Mouse (Mus musculus) embryonic fibroblast, embryonic 13.5 days (primary cell): ENCODE results near the gene Rpl28. TPM values are rescaled to one million over a fixed set of nuclear protein-coding genes. Genes with fewer than 3 reads are reported as not detected.

ENCODE experiments used
- H3K27ac ChIP-seq: 2 replicates; pipeline ENCODE4 v1.5.1; 2012; ENCODE audit warnings: low read length, control low read depth, inconsistent platforms; ENCODE audit not compliant: insufficient read depth
- H3K4me1 ChIP-seq: 2 replicates; pipeline ENCODE4 v1.6.1; 2011; ENCODE audit warnings: low read length; ENCODE audit not compliant: control insufficient read depth, insufficient read depth
- H3K4me3 ChIP-seq: 2 replicates; pipeline ENCODE4 v1.5.1; 2011; ENCODE audit warnings: mild to moderate bottlenecking, control low read depth, low read length; ENCODE audit not compliant: insufficient read depth
- CTCF ChIP-seq: IDR thresholded peaks from 2 replicates; pipeline ENCODE4 v1.5.1; 2011; ENCODE audit warnings: mild to moderate bottlenecking, control low read depth, low read length, moderate library complexity, borderline replicate concordance; ENCODE audit not compliant: insufficient read depth
- POLR2A ChIP-seq: IDR thresholded peaks from 2 replicates; pipeline ENCODE4 v1.6.1; 2011; ENCODE audit warnings: low read depth, mild to moderate bottlenecking, control low read depth, low read length, moderate library complexity
- polyA plus RNA-seq: library from polyadenylated mRNA; stranded (reverse); fragments of >200 nt; gene quantifications from 2 replicates; pipeline ENCODE4 v1.2.4, GENCODE M21; 2011; ENCODE audit warnings: low read depth; ENCODE audit not compliant: missing spikeins, insufficient read length

The Rpl28 gene
- polyA plus RNA-seq, 1 experiment: 404 TPM

DNA sequence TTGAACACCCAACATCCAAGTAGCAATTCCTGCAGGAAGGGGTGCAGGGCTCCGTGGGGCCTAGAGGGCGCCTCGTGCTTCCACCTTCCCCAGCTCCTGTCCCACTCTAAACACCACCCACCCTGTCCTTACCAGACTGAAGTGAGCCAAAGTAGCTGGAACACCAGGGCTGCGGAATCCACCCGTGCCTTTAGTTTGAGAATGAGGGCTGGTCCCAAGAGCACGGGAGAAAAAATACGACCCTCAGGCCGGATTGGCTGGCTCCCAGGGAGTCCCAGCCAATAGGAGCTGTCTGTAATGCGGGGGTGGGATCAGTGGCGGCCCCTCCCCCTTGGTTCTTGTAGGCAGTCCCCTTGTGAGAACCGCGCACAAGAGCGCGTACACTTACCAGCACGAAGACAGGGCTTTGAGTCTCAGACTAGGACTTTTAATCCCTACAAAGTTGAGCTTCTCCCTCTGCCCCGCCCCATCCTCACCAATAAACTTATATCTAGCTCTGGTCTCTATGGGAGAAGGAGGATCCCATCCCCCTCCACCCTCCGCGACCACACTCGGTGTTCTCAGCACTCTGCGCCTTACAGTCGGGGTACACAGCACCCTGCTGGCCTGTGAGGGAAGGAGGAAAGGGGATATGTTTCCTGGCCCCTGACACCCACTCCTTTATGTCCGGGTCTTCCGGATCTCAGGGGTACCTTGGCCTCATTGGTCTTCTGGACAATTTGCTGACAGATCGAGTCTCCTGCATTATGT lies 39.7 kb upstream of the Rpl28 start, which contains the start of gene Cox6b2:
Gene Cox6b2, minus strand, starts transcription at position 274 of the 750 bp plus-strand sequence.
- TF ChIP-seq POLR2A: peak; percentile 95
- no peak for TF ChIP-seq CTCF
- Histone ChIP-seq H3K4me3 (peak within 1 kb of the TSS; percentile 39), H3K4me1 (no peaks in the 10 kb centered on the region), H3K27ac (peak within 1 kb of the TSS; percentile 9; the same call in 1 of the 2 replicates)

DNA sequence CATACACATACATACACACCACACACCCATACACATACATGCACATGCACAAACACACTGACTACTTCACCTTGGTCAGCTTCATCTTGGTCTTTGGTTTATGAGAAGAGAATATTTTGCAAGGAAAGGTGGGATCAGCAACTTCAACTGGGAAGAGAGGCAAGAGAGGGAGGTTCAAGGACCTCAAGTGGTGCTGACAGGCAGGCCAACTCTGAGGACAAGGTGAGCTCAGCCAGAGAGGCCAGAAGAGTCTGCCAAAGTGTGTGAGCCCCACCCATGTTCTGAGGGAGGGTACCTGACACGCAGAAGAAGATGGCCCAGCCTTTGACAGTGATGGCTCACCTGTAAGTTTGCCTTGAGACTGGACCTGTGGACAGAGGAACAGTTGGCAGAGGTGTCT lies 33.0 kb upstream of the Rpl28 start:
- no peak overlapping the region for H3K27ac ChIP-seq
- no peak overlapping the region for H3K4me3 ChIP-seq

DNA sequence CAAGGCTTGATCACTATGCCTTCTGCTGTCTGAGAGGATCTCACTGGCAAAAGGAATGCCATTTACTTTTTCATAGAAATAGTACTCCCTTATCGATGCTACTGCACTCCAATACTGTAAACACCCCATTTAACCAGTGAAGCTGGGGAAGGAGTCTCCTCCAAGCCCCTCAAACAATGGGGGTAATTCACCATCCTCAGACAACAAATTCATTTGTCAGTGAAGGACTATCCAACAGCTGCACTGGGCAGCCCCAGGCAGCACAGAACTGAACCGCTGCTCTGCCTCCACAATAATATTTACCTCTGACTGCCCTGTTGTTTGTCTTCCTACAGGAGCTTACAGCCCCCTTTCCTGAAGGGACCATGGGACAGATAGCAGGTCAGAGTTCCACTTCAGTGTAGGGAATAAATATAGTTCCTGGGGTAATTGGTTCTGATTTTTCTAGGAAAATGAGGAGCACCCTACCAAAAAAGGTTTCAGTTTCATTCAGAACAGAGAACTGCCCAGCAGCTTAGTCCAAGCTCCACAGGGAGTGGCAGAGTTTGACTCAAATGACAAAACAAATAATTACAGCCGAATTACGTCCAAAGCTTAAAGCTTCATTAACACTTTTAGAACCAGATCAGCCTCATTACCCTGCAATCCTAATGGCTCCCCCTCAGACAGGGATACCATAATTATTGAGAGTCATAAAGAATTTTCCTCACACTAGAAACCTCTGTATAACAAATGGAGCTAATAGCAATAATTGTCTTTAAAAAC lies 27.5 kb upstream of the Rpl28 start:
- Histone ChIP-seq H3K27ac (no peak overlapping the region), H3K4me1 (no peaks in the 10 kb centered on the region), H3K4me3 (no peak overlapping the region)
- TF ChIP-seq POLR2A (no peak), CTCF (no peak)

More for the DNA sequence above, 33.0 kb upstream of the Rpl28 start:
- no peak for TF ChIP-seq CTCF
- TF ChIP-seq POLR2A: no peak
- no peaks in the 10 kb centered on the region for H3K4me1 ChIP-seq

GRCm38 (mm10) chr7:4771202-4771601 lies 21.5 kb upstream of the Rpl28 start, which contains the start of gene Fam71e2:
Gene Fam71e2 (minus strand): TSS chr7:4771302.
- TF ChIP-seq POLR2A: no peak
- TF ChIP-seq CTCF: no peak
- Histone ChIP-seq H3K27ac (no peak within 1 kb of the TSS), H3K4me1 (no peaks in the 10 kb centered on the region), H3K4me3 (no peak within 1 kb of the TSS)

GRCm38 (mm10) chr7:4776131-4776530 lies 16.5 kb upstream of the Rpl28 start:
- Histone ChIP-seq H3K4me1 (peaks cover 7% of the 10 kb centered on the region), H3K4me3 (no peak overlapping the region), H3K27ac (no peak overlapping the region)
- TF ChIP-seq CTCF: no peak
- TF ChIP-seq POLR2A: no peak

DNA sequence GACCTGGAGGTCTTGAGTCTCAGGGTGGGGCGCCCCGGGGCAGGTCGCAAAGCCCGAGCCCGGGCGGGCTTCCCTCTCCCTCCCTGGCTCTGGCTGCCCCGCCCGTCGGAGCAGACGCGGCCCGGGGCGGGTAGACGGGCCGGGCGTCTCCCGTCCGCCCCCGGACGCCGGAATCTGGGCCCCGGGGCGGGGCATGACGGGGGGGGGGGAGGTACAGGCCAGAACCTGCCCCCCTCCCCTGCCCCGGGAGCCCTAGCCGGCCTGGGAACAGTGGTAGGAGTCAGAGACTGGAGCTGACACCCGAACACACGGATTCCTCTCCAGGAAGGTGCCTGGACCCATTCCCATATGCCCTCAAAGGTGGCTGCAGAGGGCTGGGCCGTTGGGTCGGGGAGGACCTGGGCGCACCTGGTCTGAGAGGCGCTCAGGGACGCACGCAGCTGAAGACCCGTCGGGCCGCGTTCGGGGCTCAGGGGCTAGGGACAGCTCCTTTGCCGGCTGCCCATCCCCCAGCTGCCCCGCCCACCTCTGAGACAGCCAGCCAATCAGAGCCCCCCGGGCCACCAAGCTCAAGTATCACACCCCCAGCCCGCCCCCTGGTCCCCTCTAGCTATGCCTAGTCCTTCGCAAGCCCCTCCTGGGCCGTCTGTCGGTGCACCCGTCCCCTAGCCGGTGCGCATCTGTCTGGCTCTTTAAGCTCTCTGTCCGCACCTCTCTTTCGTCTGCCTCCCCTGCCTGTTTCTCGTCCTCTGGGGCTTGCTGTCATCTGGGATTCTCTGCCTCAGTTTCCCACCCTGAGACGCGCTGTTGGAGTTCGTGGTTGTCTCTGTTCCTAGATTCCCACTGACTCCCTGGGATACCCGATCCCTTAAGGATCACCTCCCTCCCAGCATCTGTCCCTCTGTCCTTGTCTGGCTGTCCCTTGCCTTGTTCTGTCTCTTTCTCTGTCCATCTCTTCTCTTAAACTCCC lies 15.5 kb upstream of the Rpl28 start:
- TF ChIP-seq CTCF (no peak), POLR2A (peak; percentile 44)

DNA sequence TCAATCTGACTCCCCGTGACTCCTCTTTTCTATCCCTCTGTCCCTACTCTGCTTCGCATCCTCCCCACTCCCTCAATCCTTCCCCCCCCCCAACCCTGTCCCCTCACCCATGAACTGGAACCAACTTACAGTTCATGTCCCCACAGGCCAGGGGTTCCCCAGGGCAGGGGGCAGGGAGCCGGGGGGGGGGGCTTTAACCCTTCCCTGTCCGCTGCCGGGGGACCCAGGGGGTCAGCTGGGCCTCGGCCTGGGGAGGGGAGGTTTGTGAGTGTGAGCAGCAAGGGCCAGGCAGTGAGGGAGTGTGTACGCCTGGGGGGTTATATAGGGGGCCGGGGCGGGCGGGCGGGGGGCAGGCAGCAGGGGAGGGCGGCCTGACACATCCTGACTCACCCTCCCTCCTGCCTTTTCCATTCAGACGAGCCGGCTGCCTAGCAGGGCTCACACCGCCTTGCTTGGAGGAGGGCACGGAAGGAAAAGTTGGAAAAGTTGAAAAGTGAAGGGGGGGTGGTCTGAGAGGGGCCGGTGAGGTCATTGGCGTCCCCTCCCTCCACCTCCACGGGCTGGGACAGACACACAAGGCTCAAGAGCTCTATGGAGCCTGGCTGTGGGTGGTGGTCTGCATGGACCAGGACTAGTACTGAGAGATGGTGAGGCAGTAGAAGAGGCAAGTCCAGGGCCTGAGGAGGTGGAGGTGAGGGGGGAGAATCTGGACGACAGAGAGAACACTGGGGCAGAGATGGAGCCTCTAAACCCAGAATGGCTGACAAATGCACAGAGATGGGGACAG lies 14.6 kb upstream of the Rpl28 start:
- TF ChIP-seq POLR2A (no peak; the same call in 1 of the 2 replicates), CTCF (no peak)
- peaks cover 7% of the 10 kb centered on the region for H3K4me1 ChIP-seq
- peak overlapping the region; percentile 26 for H3K4me3 ChIP-seq
- peak overlapping the region; percentile 10; the same call in 1 of the 2 replicates for H3K27ac ChIP-seq

More for the DNA sequence above, 15.5 kb upstream of the Rpl28 start:
- H3K4me3 ChIP-seq: peak overlapping the region; percentile 48
- H3K27ac ChIP-seq: peak overlapping the region; percentile 53; the same call in 1 of the 2 replicates
- peaks cover 7% of the 10 kb centered on the region for H3K4me1 ChIP-seq

DNA sequence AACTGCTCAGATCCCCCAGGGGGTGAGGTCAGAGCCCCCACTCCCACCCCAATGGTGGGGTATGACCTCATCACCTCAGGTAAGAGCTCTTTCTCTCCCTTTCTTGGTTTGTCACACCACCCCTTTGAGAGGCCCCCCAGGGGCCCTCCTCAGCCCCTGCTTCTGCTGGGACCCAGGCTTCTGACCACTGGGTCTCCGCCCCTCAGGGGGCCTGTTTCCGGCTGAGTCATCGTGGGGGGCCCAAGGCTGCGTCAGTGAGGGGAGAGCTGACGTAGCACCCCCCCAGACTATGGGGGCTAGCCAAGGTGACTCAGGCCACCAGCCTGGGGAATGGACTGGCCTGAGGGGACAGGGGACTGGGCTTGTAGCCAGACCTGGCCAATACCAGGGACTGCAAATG lies 12.8 kb upstream of the Rpl28 start:
- Histone ChIP-seq H3K27ac (no peak overlapping the region), H3K4me1 (peaks cover 7% of the 10 kb centered on the region), H3K4me3 (no peak overlapping the region)
- TF ChIP-seq CTCF: no peak
- TF ChIP-seq POLR2A: no peak

GRCm38 (mm10) chr7:4782130-4782529 lies 10.5 kb upstream of the Rpl28 start:
- Histone ChIP-seq H3K27ac (no peak overlapping the region), H3K4me1 (peaks cover 7% of the 10 kb centered on the region), H3K4me3 (no peak overlapping the region)
- TF ChIP-seq POLR2A: no peak
